Mouse (Mus musculus): ENCODE results near the gene Ufl1.
"Not testable (repeated sequence)": the region's sequence is repeated elsewhere in the genome, so short reads cannot be mapped to it uniquely, and the experiment has no call there.

Gene Ufl1

DNA sequence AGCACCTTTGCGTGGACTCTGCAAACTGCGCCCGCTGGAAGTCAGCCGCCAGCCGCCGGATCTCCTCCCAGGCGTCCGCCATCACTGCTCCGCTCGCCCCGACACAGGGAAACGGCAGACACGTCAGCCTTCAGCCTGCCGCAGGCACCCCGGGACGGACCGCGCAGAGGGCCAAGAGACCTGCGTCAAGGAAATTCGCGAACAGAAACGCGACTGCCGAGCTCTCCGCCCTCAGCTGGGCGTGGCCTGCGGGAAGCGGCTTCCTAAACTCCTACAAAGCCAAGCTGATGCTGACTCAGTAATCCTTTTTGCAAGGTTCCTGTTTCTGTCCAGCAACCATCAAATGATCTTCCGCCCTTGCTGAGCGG, at the start of gene Ufl1:
Gene Ufl1 (minus strand): TSS at position 151 of the 368 bp plus-strand sequence.
- peak; percentile 97 for DNase-seq

DNA sequence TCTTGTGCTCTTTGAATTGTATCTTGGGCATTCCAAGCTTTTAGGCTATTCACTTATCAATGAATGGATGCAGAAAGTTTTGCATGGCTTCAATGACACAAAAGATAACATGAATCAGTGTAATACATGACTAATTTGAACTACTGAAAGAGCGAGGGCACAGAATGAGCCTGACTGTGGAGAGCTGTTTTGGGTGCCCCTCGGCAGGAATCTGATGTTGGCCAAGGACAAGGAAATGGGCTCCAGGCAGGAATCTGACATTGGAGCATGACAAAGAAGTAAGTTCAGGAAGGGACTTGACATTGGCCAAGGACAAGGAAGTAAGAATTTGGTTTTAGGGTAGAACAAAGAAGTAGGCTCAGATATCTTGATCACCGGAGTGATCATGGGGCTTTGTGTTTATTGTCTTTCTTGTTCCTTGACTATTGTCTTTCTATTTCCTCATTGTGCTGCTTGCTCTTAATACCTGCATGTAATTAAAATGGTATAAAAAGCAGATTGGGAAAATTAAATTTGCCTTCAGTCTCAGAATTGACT, 44.1 kb upstream of the Ufl1 start:
- no peak for DNase-seq

DNA sequence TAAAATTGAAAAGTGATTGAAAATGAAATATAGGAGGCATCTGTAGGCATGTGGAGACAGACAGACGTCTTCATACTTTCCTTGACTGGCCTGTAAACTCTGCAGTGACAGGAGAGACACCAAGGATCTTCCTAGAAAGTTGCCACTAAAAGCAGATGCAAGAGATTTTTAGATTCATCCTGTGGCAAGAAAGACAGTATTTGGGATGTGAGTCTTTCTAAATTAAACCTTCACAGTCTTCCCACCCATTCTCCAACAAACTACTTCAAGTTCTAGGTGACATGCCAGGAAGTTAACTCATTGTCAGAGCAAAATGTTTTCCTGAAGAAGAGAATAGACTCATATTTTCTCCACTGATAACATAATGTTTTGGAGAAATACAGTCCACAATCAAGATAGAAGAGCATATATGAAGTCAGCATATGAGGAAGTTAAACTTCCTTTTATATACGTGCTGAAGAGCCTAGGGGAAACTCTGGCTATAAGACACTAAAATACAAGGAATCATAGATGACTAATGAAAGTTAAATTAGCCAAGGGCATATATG, 41.1 kb upstream of the Ufl1 start:
- no peak for DNase-seq

DNA sequence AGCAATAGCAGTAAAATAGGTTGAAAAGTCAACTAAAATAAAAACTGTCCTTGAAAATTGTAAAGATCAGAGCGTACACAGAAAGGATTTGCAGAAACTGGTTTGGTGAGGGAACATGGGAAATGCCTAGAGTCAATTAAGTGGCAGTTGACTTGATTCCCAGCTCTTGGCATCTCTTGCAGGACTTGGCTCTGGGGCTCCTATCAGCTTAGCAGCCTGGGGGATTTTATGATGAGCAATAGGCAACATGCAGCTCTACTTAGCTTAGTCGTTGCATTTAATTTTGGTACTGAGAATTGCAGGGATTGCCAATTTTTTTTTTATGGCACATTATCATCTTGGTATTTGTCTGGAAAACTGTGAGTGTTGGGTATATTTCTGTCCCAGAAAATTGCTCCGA, 32.1 kb upstream of the Ufl1 start:
- DNase-seq, result no peak

DNA sequence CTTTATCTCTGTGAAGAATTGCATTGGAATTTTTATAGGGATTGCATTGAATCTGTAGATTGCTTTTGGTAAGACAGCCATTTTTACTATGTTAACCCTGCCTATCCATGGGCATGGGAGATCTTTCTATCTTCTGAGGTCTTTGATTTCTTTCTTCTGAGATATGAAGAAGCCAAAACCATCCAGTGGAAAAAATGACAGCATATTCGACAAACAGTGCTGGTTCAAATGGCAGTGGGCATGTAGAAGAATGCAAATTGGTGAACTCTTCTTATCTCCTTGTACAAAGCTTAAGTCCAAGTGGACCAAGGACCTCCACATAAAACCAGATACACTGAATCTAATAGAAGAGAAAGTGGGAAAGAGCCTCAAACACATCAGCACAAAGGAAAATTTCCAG, 3.4 kb upstream of the Ufl1 start:
- not testable (repeated sequence) for DNase-seq

DNA sequence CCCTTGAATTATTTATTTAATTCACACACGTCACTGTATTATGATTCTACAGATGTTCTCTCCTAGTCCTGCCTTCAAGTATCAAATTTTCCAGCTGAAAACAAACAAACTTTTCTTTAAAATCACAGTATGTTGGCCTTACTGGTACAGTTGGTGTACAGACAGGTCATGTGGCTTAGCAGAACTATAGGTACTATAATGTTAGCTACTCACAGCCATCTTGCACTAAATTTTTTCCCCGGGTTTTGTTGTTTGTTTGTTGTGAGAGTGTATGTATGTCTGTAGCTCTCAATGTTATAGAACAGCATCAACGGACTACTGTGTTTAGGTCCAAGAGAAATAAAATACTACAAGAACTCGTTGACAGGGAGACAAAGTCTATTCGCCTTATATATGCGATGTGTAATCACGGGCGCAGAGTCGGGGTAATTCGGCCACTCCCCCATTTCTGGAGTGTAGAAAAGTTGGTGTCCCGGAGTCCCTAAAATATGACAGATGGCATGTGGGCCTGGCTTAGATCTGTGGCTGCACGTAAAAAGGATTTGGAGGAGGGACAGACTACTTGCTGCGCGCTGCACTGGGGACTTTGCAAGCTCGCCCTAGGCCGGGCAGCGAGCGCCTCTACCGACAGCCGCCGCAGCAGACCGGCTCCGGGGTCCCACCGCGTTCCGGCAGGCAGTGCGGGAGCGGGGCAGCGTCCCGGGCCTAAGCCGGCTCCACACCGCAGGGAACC, 517 bp downstream of the Ufl1 start:
- DNase-seq, result no peak

DNA sequence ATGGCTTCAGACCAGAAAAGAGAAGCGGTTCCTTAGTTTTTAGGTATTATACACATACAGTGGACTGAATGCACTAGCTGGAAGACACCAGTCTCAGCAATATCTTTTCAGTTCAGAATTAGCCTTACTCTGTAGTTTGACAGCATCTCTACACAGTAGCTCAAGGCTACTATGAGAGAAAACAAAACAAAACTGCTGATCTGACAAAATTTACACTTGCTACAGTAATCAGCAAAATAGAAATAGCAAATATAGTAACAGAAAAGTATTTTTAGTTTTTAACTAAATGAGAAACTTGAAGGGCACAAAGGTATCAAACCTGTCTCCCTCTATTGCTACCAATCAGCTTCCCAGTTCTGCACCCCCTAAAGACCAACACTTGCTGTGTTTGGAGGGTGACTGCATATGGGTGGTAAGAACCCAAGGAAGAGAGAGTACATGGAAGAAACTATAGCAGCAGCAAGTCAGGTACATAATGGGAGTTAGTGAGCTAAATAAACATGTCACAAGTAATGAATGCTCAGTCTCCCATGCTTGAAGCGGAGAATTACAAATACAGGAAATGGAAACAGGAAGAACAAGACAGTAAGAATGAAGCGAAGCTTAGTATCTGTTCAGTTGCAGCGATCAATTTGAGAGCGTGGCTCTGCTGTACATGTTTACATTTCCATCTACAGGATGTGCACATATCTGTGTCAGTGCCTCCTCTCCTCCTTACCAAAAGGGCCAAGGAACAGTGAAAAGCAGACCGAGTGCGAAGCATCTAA, 8.6 kb downstream of the Ufl1 start:
- no peak for DNase-seq

DNA sequence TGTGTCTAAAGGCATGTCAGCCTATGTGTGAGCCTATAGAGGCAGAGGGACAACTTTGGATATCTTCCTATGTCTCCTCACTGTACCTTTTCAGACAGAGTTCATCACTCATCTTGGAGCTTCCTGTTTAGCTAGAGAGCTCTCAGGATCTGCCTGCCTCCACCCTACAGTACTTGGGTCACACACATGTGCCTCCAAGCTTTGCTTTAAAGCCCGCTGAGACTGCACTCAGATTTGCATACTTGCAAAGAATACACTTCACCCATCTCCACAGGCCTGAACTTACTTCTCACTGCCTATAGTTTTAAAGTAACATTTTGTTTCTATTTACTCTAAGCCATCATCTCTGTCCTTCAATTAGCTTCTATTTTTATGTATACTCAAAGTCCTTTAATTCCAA, 9.7 kb downstream of the Ufl1 start:
- DNase-seq, result no peak

DNA sequence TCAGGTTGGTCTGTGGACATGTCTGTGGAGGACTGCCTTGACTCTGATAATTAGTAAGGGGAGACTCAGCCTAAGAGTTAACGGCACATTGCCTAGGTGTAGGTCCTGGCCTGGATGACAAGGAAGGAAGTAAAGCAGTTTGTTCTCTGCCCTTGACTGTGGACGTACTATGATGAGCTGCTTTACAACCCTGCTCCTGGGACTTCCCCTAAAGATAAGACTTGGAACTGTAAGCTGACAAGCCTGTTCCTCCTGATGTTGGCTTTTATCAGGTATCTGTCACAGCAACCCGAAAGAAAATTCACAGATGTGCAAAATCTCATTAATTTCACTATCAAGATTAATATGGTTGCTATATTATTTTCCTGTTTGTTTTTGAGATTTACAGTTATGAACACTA, 14.5 kb downstream of the Ufl1 start:
- DNase-seq, result no peak

DNA sequence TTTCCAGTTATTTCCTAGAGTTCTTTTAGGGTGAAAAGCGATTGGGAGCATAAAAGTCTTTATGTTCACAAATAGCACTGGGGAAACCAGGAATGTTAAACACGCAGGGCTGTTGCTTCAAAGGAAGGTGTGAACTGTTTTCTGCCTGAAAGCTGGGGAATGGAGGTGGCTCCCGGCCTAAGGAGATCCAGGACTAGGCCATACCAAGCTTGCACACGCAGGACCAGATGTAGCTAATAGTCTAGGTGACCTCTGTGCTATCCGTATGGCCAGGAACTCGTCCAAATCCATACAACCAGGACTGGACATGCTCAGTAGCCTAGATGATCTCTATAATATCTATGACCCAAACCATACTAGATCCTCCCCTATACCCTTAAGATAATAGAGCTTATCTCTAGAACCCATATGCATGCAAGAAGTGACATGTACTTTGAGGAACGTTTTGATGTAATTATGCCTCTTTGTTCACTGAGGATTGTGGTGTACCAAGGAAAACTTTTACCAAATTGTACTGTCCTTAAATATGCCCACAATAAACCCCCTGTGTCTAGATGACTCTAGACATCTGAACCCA, 23.7 kb downstream of the Ufl1 start:
- DNase-seq, result no peak

DNA sequence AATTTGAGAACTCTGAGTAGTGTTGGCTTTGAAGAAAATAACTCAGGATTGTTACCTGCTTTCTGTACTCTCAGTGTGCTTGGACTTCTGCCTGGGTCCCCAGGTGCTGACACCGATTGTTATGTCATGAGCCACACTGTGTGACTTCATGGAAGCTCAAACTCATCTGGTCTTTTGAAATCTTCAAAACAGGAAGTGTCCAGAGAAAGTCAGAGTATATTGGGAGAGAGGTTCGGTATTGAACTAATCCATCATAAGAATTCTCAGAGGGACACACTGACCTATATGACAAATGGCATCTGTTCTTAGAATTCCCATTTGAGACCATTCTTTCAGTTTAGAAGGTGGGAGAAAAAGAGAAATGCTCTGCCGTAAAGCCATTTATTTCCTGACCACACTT, 38.8 kb downstream of the Ufl1 start, which contains the start of gene Fhl5:
Gene Fhl5 (minus strand): TSS at position 101 of the 400 bp plus-strand sequence.
- no peak for DNase-seq

DNA sequence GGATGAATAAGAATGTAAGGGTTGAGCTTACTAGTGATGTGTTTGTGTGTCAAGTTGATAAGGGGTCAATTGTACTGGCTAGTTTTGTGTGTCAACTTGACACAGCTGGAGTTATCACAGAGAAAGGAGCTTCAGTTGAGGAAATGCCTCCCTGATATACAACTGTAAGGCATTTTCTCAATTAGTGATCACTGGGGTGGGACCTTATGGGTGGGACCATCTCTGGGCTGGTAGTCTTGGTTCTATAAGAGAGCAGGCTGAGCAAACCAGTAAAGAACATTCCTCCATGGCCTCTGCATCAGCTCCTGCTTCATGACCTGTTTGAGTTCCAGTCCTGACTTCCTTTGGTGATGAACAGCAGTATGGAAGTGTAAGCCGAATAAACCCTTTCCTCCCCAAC, 46.0 kb downstream of the Ufl1 start:
- not testable (repeated sequence) for DNase-seq

DNA sequence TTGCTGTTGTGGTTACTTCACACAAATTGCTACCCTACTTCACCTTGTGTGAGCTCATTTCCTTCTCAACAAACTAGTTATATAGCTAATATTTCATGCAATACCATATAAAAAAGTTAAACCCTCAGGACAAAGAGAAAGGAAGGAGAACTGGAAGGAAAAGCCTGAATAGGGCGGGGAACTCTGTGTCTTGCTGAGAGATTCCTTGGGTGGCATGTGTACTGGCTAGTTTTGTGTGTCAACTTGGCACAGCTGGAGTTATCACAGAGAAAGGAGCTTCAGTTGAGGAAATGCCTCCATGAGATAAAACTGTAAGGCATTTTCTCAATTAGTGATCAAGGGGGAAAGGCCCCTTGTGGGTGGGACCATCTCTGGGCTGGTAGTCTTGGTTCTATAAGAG, 47.9 kb downstream of the Ufl1 start:
- DNase-seq, result not testable (repeated sequence)

DNA sequence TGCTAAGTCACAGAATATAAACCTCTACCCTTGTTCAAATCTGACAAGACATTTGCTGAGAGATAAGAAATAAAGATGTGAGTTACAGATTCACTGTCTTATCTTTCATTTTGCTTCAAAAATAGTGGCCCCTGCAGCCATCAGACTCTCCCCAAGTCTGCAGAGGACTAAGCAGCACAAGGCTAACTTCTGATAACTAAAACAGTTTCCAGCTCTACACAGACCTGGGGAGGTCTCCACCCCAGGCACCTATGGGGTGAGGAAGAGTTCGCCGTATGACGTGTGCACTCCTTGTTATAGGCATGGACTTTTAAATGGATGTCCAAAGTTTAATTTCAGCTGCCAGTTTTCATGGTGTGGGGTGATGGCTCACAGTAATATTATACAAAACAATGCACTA, 49.1 kb downstream of the Ufl1 start:
- DNase-seq, result no peak

DNA sequence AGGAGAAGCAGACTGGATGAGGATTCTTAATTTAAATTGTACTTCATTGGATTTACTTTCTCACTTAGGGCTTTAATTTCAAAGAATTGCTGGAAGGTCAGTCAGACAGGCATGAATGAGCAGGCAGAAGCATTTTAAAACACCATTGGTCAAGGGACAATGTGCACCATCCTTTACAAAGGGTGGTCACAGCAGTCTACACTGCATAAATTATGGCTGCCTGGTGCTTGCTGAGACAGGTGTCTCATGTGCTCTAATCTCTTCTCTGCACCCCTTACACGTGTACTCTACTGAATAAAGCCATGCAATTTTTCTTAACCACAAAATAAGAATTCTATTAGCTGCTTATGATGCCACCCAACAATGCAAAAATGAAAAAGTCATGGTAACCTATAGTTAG, 54.1 kb downstream of the Ufl1 start:
- DNase-seq, result no peak

DNA sequence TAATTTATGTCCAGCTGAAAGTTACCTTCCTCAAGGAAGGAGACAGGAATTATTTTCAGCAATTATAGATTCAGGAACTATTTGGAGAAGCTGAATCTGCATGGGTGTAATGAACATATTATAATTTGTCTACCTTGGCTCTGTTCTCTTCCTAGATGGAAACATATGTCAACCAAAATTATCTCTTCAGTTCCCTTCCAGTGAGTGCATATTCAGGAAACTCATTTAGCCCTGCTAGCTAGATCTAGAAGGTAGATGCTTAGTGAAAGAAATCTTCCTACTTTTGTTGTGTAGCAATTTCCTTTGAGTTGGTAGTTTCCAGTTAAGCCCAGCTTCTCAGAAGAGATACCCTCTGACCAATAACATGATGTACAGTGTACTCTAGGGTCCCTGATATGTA, 59.7 kb downstream of the Ufl1 start:
- DNase-seq, result no peak

DNA sequence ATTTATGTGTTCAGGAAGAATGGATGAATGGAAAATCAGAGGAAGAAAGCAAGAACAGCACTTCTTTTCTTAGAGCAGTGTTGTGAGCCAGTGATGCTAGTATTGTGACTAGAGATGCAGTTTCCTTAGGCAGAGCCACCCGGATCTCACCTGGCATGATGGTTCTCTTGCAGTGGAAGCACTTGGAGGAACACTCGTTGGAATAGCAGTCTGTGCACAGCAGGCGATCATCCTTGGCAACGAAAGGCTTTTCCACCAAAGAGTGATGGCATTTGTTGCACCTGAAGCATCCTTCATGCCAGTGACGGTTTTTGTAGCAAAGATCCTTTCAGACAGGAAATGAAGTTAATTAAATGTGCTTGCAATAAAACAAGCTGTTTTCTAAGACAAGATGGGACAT, 68.2 kb downstream of the Ufl1 start:
- no peak for DNase-seq

DNA sequence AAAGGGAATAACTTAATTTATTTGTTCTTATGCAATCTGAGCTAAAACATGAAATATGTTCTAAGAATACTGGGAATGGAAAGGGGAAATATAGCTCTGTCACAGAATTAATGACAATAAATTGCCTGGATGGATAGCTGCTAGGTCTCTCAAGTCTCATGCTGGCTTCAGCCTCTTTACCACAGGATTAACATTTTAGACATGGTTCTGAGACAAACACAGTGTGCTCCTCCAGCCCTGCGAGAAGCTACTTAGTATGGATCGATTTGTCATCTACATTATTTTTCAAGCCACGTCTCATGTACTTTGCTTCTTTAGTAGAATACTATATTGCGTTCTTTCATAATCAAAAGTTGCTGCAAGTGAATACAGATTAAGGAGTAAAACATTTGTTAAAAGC, 75.5 kb downstream of the Ufl1 start:
- no peak for DNase-seq

All from kidney, adult 9 months (tissue).